Mouse (Mus musculus): Measurements from ENCODE around the gene 1700014D04Rik. TPM values are rescaled to one million over a fixed set of nuclear protein-coding genes. Genes with fewer than 3 reads are reported as not detected.

The 1700014D04Rik gene
- polyA plus RNA-seq, 1 experiment from 2014 or later: 0.11 TPM

- WGBS: 93% methylated on average over 8 of the region's 8 CpGs
Observed at GRCm38 (mm10) chr13:59699131-59699530, 47.4 kb downstream of the 1700014D04Rik start.

DNA sequence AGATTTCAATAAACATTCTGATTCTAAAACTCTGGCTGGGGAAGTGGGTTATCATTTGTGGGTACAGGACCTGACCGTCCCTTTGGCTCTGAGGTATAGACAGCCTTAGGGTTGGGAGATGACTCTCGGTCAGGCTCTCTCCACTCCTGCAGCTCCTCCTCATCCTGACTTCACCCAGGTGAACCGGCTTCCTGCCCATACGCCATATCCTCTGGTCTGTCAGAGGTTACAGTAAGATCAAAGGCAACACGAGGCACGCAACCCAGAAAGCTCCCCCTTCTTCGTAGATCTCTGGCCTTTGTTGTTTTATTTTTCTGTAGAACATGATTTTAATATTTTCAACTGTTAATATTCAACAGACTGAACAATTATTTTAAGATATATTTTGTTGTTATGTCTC lies 50.8 kb downstream of the 1700014D04Rik start:
- Histone ChIP-seq H3K27ac (replicated peaks) (no peak overlapping the region), H3K4me3 (no peak overlapping the region), H3K4me1 (no peaks in the 10 kb centered on the region), H3K27me3 (replicated peaks; ENCODE audit: low read depth, poor library complexity, severe bottlenecking) (no peaks in the 10 kb centered on the region), H3K9me3 (0 out of 2 replicates have a peak, but pooled peaks cover 4% of the 10 kb centered on the region), H3K36me3 (replicated peaks) (no peaks in the 10 kb centered on the region)
- no peak for DNase-seq (ENCODE audit: low spot score)
- 88% methylated on average over 7 of the region's 7 CpGs for WGBS

More at GRCm38 (mm10) chr13:59699131-59699530, 47.4 kb downstream of the 1700014D04Rik start:
- no peak for DNase-seq (ENCODE audit: low spot score)
- no peaks in the 10 kb centered on the region for H3K27me3 ChIP-seq (replicated peaks; ENCODE audit: low read depth, poor library complexity, severe bottlenecking)
- no peak overlapping the region for H3K27ac ChIP-seq (replicated peaks)
- no peak overlapping the region for H3K4me3 ChIP-seq
- H3K9me3 ChIP-seq: no peaks in the 10 kb centered on the region
- H3K4me1 ChIP-seq: peaks cover 10% of the 10 kb centered on the region
- no peaks in the 10 kb centered on the region for H3K36me3 ChIP-seq (replicated peaks)

- no peaks in the 10 kb centered on the region for H3K36me3 ChIP-seq (replicated peaks)
- H3K9me3 ChIP-seq: 0 out of 2 replicates have a peak, but pooled peaks cover 4% of the 10 kb centered on the region
- 87% methylated on average over 3 of the region's 3 CpGs for WGBS
- H3K4me3 ChIP-seq: no peak within 1 kb of the TSS
- no peak for DNase-seq (ENCODE audit: low spot score)
- no peak within 1 kb of the TSS for H3K27ac ChIP-seq (replicated peaks)
- no peaks in the 10 kb centered on the region for H3K4me1 ChIP-seq
- no peaks in the 10 kb centered on the region for H3K27me3 ChIP-seq (replicated peaks; ENCODE audit: low read depth, poor library complexity, severe bottlenecking)
Observed at GRCm38 (mm10) chr13:59694008-59694407, 52.5 kb downstream of the 1700014D04Rik start, which contains the start of gene 4921517D22Rik. TSS of gene 4921517D22Rik (minus strand) at chr13:59694108.

DNA sequence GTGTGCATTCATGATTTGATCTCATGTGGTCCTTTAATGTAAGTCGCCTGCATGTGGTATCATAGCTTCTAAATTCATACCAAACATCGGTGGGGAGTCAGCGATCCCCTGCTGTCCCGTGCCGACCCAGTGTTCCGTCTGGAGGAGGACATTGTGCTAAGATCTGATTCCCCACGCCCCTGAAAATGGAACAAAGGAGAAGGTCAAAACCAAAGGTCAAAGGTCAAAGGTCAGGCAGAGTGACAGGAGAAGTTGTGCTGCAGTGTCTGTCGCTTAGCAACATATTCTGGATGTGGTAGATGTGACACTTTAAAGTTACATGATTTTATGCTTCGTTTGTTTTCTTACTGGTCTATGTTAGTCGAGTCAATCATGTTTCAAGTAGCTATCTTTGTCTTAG lies 55.1 kb downstream of the 1700014D04Rik start:
- H3K4me3 ChIP-seq: no peak overlapping the region
- H3K36me3 ChIP-seq (replicated peaks): no peaks in the 10 kb centered on the region
- no peaks in the 10 kb centered on the region for H3K27me3 ChIP-seq (replicated peaks; ENCODE audit: low read depth, poor library complexity, severe bottlenecking)
- H3K27ac ChIP-seq (replicated peaks): no peak overlapping the region
- WGBS: 49% methylated on average over 10 of the region's 10 CpGs
- peak; percentile 21 for DNase-seq (ENCODE audit: low spot score)
- 0 out of 2 replicates have a peak, but pooled peaks cover 4% of the 10 kb centered on the region for H3K9me3 ChIP-seq
- no peaks in the 10 kb centered on the region for H3K4me1 ChIP-seq

Other genes with a start within 250 kb of the 1700014D04Rik start
- gene Agtpbp1, start 161.5 kb downstream of the 1700014D04Rik start, polyA plus RNA-seq (2016; fragmentation: Nextera tagmentation; extraction: Ambion mirVana): 10.4 and 10.8 TPM in 2 replicates
- 111 and 114 TPM in 2 replicates for gene Naa35, start 161.5 kb downstream of the 1700014D04Rik start, polyA plus RNA-seq (2016; fragmentation: Nextera tagmentation; extraction: Ambion mirVana)
- 99.3 and 115 TPM in 2 replicates for gene Golm1, start 70.9 kb downstream of the 1700014D04Rik start, polyA plus RNA-seq (2016; fragmentation: Nextera tagmentation; extraction: Ambion mirVana)
- not detected in 2 replicates for gene 4921517D22Rik, start 52.6 kb downstream of the 1700014D04Rik start, polyA plus RNA-seq (2016; fragmentation: Nextera tagmentation; extraction: Ambion mirVana)
- gene Spata31d1a, start 36.4 kb downstream of the 1700014D04Rik start, polyA plus RNA-seq (2016; fragmentation: Nextera tagmentation; extraction: Ambion mirVana): 0.02 and 0.14 TPM in 2 replicates
- gene Spata31d1b, start 34.5 kb downstream of the 1700014D04Rik start, polyA plus RNA-seq (2016; fragmentation: Nextera tagmentation; extraction: Ambion mirVana): not detected in 2 replicates
- not detected in 2 replicates for gene Spata31d1d, start 15.0 kb downstream of the 1700014D04Rik start, polyA plus RNA-seq (2016; fragmentation: Nextera tagmentation; extraction: Ambion mirVana)
- 86.9 and 92.1 TPM in 2 replicates for gene Isca1, start 23.1 kb upstream of the 1700014D04Rik start, polyA plus RNA-seq (2016; fragmentation: Nextera tagmentation; extraction: Ambion mirVana)
- not detected in 2 replicates for gene Gm49354, start 35.5 kb upstream of the 1700014D04Rik start, polyA plus RNA-seq (2016; fragmentation: Nextera tagmentation; extraction: Ambion mirVana)
- 40.7 and 41.3 TPM in 2 replicates for gene Tut7, start 76.4 kb upstream of the 1700014D04Rik start, polyA plus RNA-seq (2016; fragmentation: Nextera tagmentation; extraction: Ambion mirVana)

All from embryonic facial prominence, embryonic 10.5 days (tissue).